ENCODE assay signal across 28 mouse cellular contexts in the genomic region with DNA sequence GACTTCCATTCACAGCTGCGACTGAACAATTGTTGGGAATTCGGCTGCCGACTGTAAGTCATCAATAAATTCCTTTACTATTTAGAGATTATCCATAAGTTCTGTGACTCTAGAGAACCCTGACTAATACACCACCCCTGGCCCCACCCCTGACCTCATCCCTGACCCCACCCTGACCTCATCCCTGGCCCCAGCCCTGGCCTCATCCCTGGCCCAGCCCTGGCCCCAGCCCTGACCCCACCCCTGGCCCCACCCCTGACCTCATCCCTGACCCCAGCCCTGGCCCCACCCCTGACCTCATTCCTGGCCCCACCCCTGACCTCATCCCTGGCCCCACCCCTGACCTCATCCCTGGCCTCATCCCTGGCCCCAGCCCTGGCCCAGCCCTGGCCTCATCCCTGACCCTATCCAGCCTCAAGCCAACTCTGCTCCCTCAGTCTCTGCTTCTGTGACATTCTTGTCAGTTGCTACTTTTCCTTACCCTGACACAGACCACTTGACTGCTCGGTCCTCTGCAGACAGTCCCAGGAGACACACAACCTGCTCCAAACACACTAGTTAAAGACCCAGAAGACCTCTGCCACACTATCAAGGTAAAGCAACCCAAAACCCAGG. TPM values are rescaled to one million over a fixed set of nuclear protein-coding genes. Genes with fewer than 3 reads are reported as not detected.
A peak's percentile ranks its signal among the peaks of the same experiment; 100 is the strongest.
DNase-seq lines count a peak whose midpoint lies in the region; ATAC-seq lines count a peak whose summit lies in the region.
"Had no signal": no experiment of that assay in that cellular context is flagged by ENCODE, and none has a peak within 500 bp of the region (broad histone marks: within the 10 kb centered on the region; RNA-seq: fewer than 3 reads in every experiment).

No protein-coding gene starts in this region.

- peaks cover 13% of the 10 kb centered on the region for H3K4me1 ChIP-seq in heart, embryonic 12.5 days (replicated peaks)
- H3K4me1 ChIP-seq in liver, embryonic 12.5 days, result no peaks in the 10 kb centered on the region
- H3K4me1 ChIP-seq in liver, embryonic 11.5 days (replicated peaks; ENCODE audit: control insufficient read depth, insufficient read depth, low read length), result no peaks in the 10 kb centered on the region
- H3K4me1 ChIP-seq in embryonic facial prominence, embryonic 11.5 days (ENCODE audit: control insufficient read depth, insufficient read depth, low read length), result no peaks in the 10 kb centered on the region
- H3K4me1 ChIP-seq: forebrain, embryonic 15.5 days; liver, embryonic 15.5 days; lung, embryonic 15.5 days; midbrain, embryonic 15.5 days had no signal

- H3K27me3 ChIP-seq in heart, embryonic 12.5 days (replicated peaks), result no peaks in the 10 kb centered on the region
- no peaks in the 10 kb centered on the region for H3K27me3 ChIP-seq in liver, embryonic 12.5 days (replicated peaks)
- H3K27me3 ChIP-seq in liver, embryonic 11.5 days (replicated peaks; ENCODE audit: control insufficient read depth, insufficient read depth, low read length), result no peaks in the 10 kb centered on the region
- H3K27me3 ChIP-seq in embryonic facial prominence, embryonic 11.5 days (ENCODE audit: control insufficient read depth, insufficient read depth, low read length), result no peaks in the 10 kb centered on the region
- H3K27me3 ChIP-seq: CH12.LX; embryonic facial prominence, embryonic 12.5 days; forebrain, embryonic 15.5 days; liver, embryonic 15.5 days; lung, embryonic 15.5 days; midbrain, embryonic 15.5 days; Patski had no signal

- H3K4me2 ChIP-seq in heart, embryonic 12.5 days, result no peak overlapping the region
- no peak overlapping the region for H3K4me2 ChIP-seq in liver, embryonic 12.5 days
- no peak overlapping the region for H3K4me2 ChIP-seq in liver, embryonic 11.5 days
- H3K4me2 ChIP-seq in embryonic facial prominence, embryonic 11.5 days (ENCODE audit: low read depth, low read length), result no peak overlapping the region
- H3K4me2 ChIP-seq: embryonic facial prominence, embryonic 12.5 days; forebrain, embryonic 15.5 days; liver, embryonic 15.5 days; lung, embryonic 15.5 days; midbrain, embryonic 15.5 days had no signal

- no peak overlapping the region for H3K27ac ChIP-seq in heart, embryonic 12.5 days (ENCODE audit: poor library complexity, severe bottlenecking)
- no peak overlapping the region for H3K27ac ChIP-seq in liver, embryonic 12.5 days
- no peak overlapping the region for H3K27ac ChIP-seq in liver, embryonic 11.5 days (ENCODE audit: low read depth, low read length)
- H3K27ac ChIP-seq in embryonic facial prominence, embryonic 11.5 days (replicated peaks; ENCODE audit: low read depth, low read length), result no peak overlapping the region
- H3K27ac ChIP-seq: embryonic facial prominence, embryonic 12.5 days; forebrain, embryonic 10.5 days; forebrain, embryonic 15.5 days; hindbrain, embryonic 10.5 days; liver, embryonic 15.5 days; lung, embryonic 15.5 days; midbrain, embryonic 10.5 days; midbrain, embryonic 15.5 days had no signal

- H3K4me3 ChIP-seq in heart, embryonic 12.5 days, result no peak overlapping the region
- no peak overlapping the region for H3K4me3 ChIP-seq in liver, embryonic 12.5 days
- no peak overlapping the region for H3K4me3 ChIP-seq in liver, embryonic 11.5 days (ENCODE audit: low read depth, low read length)
- H3K4me3 ChIP-seq in embryonic facial prominence, embryonic 11.5 days (ENCODE audit: low read depth, low read length), result no peak overlapping the region
- H3K4me3 ChIP-seq: embryonic facial prominence, embryonic 12.5 days; forebrain, embryonic 10.5 days; forebrain, embryonic 15.5 days; hindbrain, embryonic 10.5 days; liver, embryonic 15.5 days; lung, embryonic 15.5 days; midbrain, embryonic 10.5 days; midbrain, embryonic 15.5 days had no signal

- no peaks in the 10 kb centered on the region for H3K9me3 ChIP-seq in heart, embryonic 12.5 days (replicated peaks)
- H3K9me3 ChIP-seq in liver, embryonic 12.5 days (replicated peaks), result no peaks in the 10 kb centered on the region
- H3K9me3 ChIP-seq in liver, embryonic 11.5 days (ENCODE audit: control insufficient read depth, low read length), result no peaks in the 10 kb centered on the region
- no peaks in the 10 kb centered on the region for H3K9me3 ChIP-seq in embryonic facial prominence, embryonic 11.5 days (replicated peaks; ENCODE audit: control insufficient read depth, low read length)
- H3K9me3 ChIP-seq: embryonic facial prominence, embryonic 12.5 days; forebrain, embryonic 10.5 days; forebrain, embryonic 15.5 days; G1E; hindbrain, embryonic 10.5 days; liver, embryonic 15.5 days; lung, embryonic 15.5 days; midbrain, embryonic 10.5 days; midbrain, embryonic 15.5 days had no signal

- DNase-seq in heart, postnatal 14 days, result no peak
- no peak for DNase-seq in liver, embryonic 11.5 days (ENCODE audit: low spot score)
- DNase-seq in embryonic facial prominence, embryonic 11.5 days (ENCODE audit: low spot score), result no peak
- DNase-seq in urinary bladder, adult 18-20 months (ENCODE audit: low spot score in 2 of 2), result no peak
- no peak for DNase-seq in gastrocnemius, postnatal 10 days
- DNase-seq: adrenal gland, postnatal 25 days; B cell, adult 2 months; cerebellum, adult 11-12 months; cerebellum, adult 9-11 months; kidney, adult 9 months; kidney, postnatal 10 days; right cerebral cortex, postnatal 25 days had no signal

- no peak overlapping the region for H3K9ac ChIP-seq in heart, embryonic 12.5 days
- no peak overlapping the region for H3K9ac ChIP-seq in liver, embryonic 12.5 days
- no peak overlapping the region for H3K9ac ChIP-seq in liver, embryonic 11.5 days (ENCODE audit: low read depth, low read length)
- no peak overlapping the region for H3K9ac ChIP-seq in embryonic facial prominence, embryonic 11.5 days (replicated peaks; ENCODE audit: low read length)
- H3K9ac ChIP-seq: embryonic facial prominence, embryonic 12.5 days; forebrain, embryonic 15.5 days; liver, embryonic 15.5 days; lung, embryonic 15.5 days; midbrain, embryonic 15.5 days had no signal

- intact Hi-C loops in heart, postnatal 14 days (cut with DNase I), result no loop called here

- 63% methylated on average over 3 of the region's 4 CpGs for WGBS in heart, embryonic 12.5 days
- WGBS in liver, embryonic 12.5 days (ENCODE audit: insufficient replicate concordance), result 70% methylated on average over 3 of the region's 4 CpGs
- WGBS in liver, embryonic 11.5 days, result 87% methylated on average over 1 of the region's 4 CpGs
- 55% methylated on average over 1 of the region's 4 CpGs for whole genome bisulfite sequencing in embryonic facial prominence, embryonic 11.5 days

- ATAC-seq in heart, embryonic 12.5 days (ENCODE audit: insufficient number of reproducible peaks, low FRiP score), result 0 out of 2 replicates have a peak, but pooled peaks have one; percentile 45
- ATAC-seq in liver, embryonic 12.5 days, result peak; percentile 63
- no peak; the same call in 1 of the 2 replicates for ATAC-seq in liver, embryonic 11.5 days (replicated peaks; ENCODE audit: low FRiP score)
- ATAC-seq in embryonic facial prominence, embryonic 11.5 days (replicated peaks; ENCODE audit: insufficient number of reproducible peaks, low FRiP score, low TSS enrichment, low read depth), result peak; percentile 44; the same call in 1 of the 2 replicates
- peak; percentile 78 for ATAC-seq in monocyte, adult 5-6 weeks (replicated peaks; ENCODE audit: insufficient number of reproducible peaks, low FRiP score, low TSS enrichment, poor library complexity, severe bottlenecking)
- ATAC-seq: forebrain, embryonic 15.5 days; hindbrain, embryonic 16.5 days; intestine, embryonic 16.5 days; midbrain, embryonic 15.5 days; Patski had no signal

- peaks cover 11% of the 10 kb centered on the region for H3K36me3 ChIP-seq in heart, embryonic 12.5 days
- H3K36me3 ChIP-seq in liver, embryonic 12.5 days, result peaks cover 7% of the 10 kb centered on the region
- H3K36me3 ChIP-seq in liver, embryonic 11.5 days (ENCODE audit: control insufficient read depth, insufficient read depth, low read length), result no peaks in the 10 kb centered on the region
- H3K36me3 ChIP-seq in embryonic facial prominence, embryonic 11.5 days (replicated peaks; ENCODE audit: control insufficient read depth, insufficient read depth, low read depth, low read length), result peaks cover 3% of the 10 kb centered on the region; the same call in 1 of the 2 replicates
- H3K36me3 ChIP-seq: liver, embryonic 15.5 days; lung, embryonic 15.5 days had no signal

RNA-seq across cellular contexts. Expression of gene Ttc7b, which starts 55.4 kb away (rescaled TPM):
- polyA plus RNA-seq in heart, embryonic 12.5 days (2016; fragmentation: Nextera tagmentation; extraction: Ambion mirVana), result 6.9 and 7.6 TPM in 2 replicates
- 10 to 100 TPM; 65.8 to 73.1 TPM for total RNA-seq in heart, postnatal 14 days (2021)
- 2.2 and 3.1 TPM in 2 replicates for polyA plus RNA-seq in liver, embryonic 12.5 days (2016; fragmentation: Nextera tagmentation; extraction: Ambion mirVana)
- 5.6 and 6.2 TPM in 2 replicates for polyA plus RNA-seq in liver, embryonic 11.5 days (2014; fragmentation: Nextera tagmentation; extraction: Ambion mirVana)
- polyA plus RNA-seq in embryonic facial prominence, embryonic 11.5 days (2014; fragmentation: Nextera tagmentation; extraction: Ambion mirVana), result 6.5 and 10.0 TPM in 2 replicates
- 35.7 to 65.7 TPM (median 49.1 TPM) in 3 replicates for total RNA-seq in monocyte, adult 5-6 weeks (2017)
- total RNA-seq in gastrocnemius, postnatal 10 days (2021), result 10 to 100 TPM; 73.3 to 74.1 TPM
